Comparison of ENCODE assay signal across 8 mouse cellular contexts in genomic region chrX:94213384-94213783, GRCm38 (mm10). TPM values are rescaled to one million over a fixed set of nuclear protein-coding genes. Genes with fewer than 3 reads are reported as not detected.
DNase-seq lines count a peak whose midpoint lies in the region; ATAC-seq and TF ChIP-seq lines count a peak whose summit lies in the region.

No protein-coding gene starts in this region.

- no peak overlapping the region for H3ac ChIP-seq in myocyte (ENCODE audit: control insufficient read depth, insufficient read length)

- no peaks in the 10 kb centered on the region for H3K27me3 ChIP-seq in kidney, postnatal 0 days (ENCODE audit: insufficient read depth, low read length)
- H3K27me3 ChIP-seq in ES-Bruce4 (ENCODE audit: control insufficient read depth, insufficient read depth, low read length, poor library complexity, severe bottlenecking), result no peaks in the 10 kb centered on the region
- H3K27me3 ChIP-seq in embryonic facial prominence, embryonic 12.5 days, result no peaks in the 10 kb centered on the region
- H3K27me3 ChIP-seq in intestine, embryonic 14.5 days (replicated peaks; ENCODE audit: control insufficient read depth, insufficient read depth, low read length), result no peaks in the 10 kb centered on the region
- no peaks in the 10 kb centered on the region for H3K27me3 ChIP-seq in myocyte (ENCODE audit: control insufficient read depth, insufficient read depth, insufficient read length)

- H3K36me3 ChIP-seq in kidney, postnatal 0 days (ENCODE audit: insufficient read depth, low read length), result peaks cover 6% of the 10 kb centered on the region; the same call in 1 of the 2 replicates
- peaks cover 19% of the 10 kb centered on the region for H3K36me3 ChIP-seq in ES-Bruce4 (ENCODE audit: control insufficient read depth, insufficient read depth, low read length, poor library complexity, severe bottlenecking)
- H3K36me3 ChIP-seq in embryonic facial prominence, embryonic 12.5 days, result peaks cover 11% of the 10 kb centered on the region
- H3K36me3 ChIP-seq in intestine, embryonic 14.5 days (ENCODE audit: control insufficient read depth, insufficient read depth, low read length), result peaks cover 17% of the 10 kb centered on the region
- H3K36me3 ChIP-seq in myocyte (ENCODE audit: control insufficient read depth, insufficient read depth), result peaks cover 6% of the 10 kb centered on the region

- H3K9me3 ChIP-seq in kidney, postnatal 0 days (replicated peaks; ENCODE audit: low read length), result no peaks in the 10 kb centered on the region
- H3K9me3 ChIP-seq in ES-Bruce4 (replicated peaks; ENCODE audit: control insufficient read depth, insufficient read depth, low read length, poor library complexity, severe bottlenecking), result no peaks in the 10 kb centered on the region
- no peaks in the 10 kb centered on the region for H3K9me3 ChIP-seq in embryonic facial prominence, embryonic 12.5 days
- no peaks in the 10 kb centered on the region for H3K9me3 ChIP-seq in intestine, embryonic 14.5 days (ENCODE audit: control insufficient read depth, low read length)

- TF ChIP-seq POLR2A in ES-Bruce4 (IDR thresholded peaks at IDR 0.05; ENCODE audit: insufficient read depth, low read length) (no peak), myocyte (IDR thresholded peaks at IDR 0.05; ENCODE audit: insufficient read length, low read depth) (no peak)

- H3K27ac ChIP-seq in kidney, postnatal 0 days, result peak overlapping the region; percentile 81
- peak overlapping the region; percentile 49 for H3K27ac ChIP-seq in ES-Bruce4 (ENCODE audit: insufficient read depth, low read length)
- H3K27ac ChIP-seq in embryonic facial prominence, embryonic 12.5 days, result peak overlapping the region; percentile 41; the same call in 1 of the 2 replicates
- H3K27ac ChIP-seq in intestine, embryonic 14.5 days (ENCODE audit: low read depth), result no peak overlapping the region

- TF ChIP-seq CTCF in kidney, postnatal 0 days (IDR thresholded peaks at IDR 0.05; ENCODE audit: low read depth), result peak; percentile 43
- no peak for TF ChIP-seq CTCF in ES-Bruce4 (IDR thresholded peaks at IDR 0.05; ENCODE audit: low read depth, low read length)

- H3K4me2 ChIP-seq in kidney, postnatal 0 days (ENCODE audit: low read length), result peak overlapping the region; percentile 42
- peak overlapping the region; percentile 44 for H3K4me2 ChIP-seq in embryonic facial prominence, embryonic 12.5 days (replicated peaks)
- peak overlapping the region; percentile 37 for H3K4me2 ChIP-seq in intestine, embryonic 14.5 days (ENCODE audit: low read length)
- peak overlapping the region; percentile 66 for H3K4me2 ChIP-seq in myocyte (ENCODE audit: low read depth)

- H3K79me2 ChIP-seq in myocyte (ENCODE audit: control insufficient read depth, insufficient read depth), result peaks cover 32% of the 10 kb centered on the region

- no peak for ATAC-seq in kidney, postnatal 0 days (replicated peaks; ENCODE audit: low FRiP score, low read depth)
- no peak for ATAC-seq in embryonic facial prominence, embryonic 12.5 days (ENCODE audit: insufficient number of reproducible peaks, insufficient read depth, low FRiP score, low TSS enrichment)
- no peak for ATAC-seq in intestine, embryonic 14.5 days (replicated peaks; ENCODE audit: low FRiP score, low TSS enrichment, low read depth)
- ATAC-seq in monocyte, adult 5-6 weeks (replicated peaks; ENCODE audit: insufficient number of reproducible peaks, low FRiP score, low TSS enrichment, poor library complexity, severe bottlenecking), result no peak

- H3K4me1 ChIP-seq in kidney, postnatal 0 days (replicated peaks; ENCODE audit: insufficient read depth, low read length), result no peaks in the 10 kb centered on the region
- no peaks in the 10 kb centered on the region for H3K4me1 ChIP-seq in ES-Bruce4 (ENCODE audit: control insufficient read depth, insufficient read depth, low read length)
- no peaks in the 10 kb centered on the region for H3K4me1 ChIP-seq in embryonic facial prominence, embryonic 12.5 days
- no peaks in the 10 kb centered on the region for H3K4me1 ChIP-seq in intestine, embryonic 14.5 days (replicated peaks; ENCODE audit: control insufficient read depth, insufficient read depth, low read length)

- no peak for TF ChIP-seq EP300 in ES-Bruce4 (IDR thresholded peaks at IDR 0.05; ENCODE audit: insufficient read depth, low read depth, low read length)

- DNase-seq in kidney, postnatal 0 days (ENCODE audit: low spot score), result no peak
- no peak for DNase-seq in kidney, adult 18-20 months
- DNase-seq in intestine, embryonic 14.5 days (ENCODE audit: low spot score), result peak; percentile 50
- no peak for DNase-seq in spleen, adult 18-20 months

- 13% methylated on average over 7 of the region's 7 CpGs for WGBS in kidney, postnatal 0 days
- 14% methylated on average over 7 of the region's 7 CpGs for WGBS in embryonic facial prominence, embryonic 12.5 days
- WGBS in intestine, embryonic 14.5 days, result 8% methylated on average over 7 of the region's 7 CpGs

- peak overlapping the region; percentile 78 for H3K4me3 ChIP-seq in kidney, postnatal 0 days (replicated peaks; ENCODE audit: low read depth, low read length)
- H3K4me3 ChIP-seq in ES-Bruce4 (ENCODE audit: low read depth, low read length), result peak overlapping the region; percentile 99
- H3K4me3 ChIP-seq in embryonic facial prominence, embryonic 12.5 days, result peak overlapping the region; percentile 80
- H3K4me3 ChIP-seq in intestine, embryonic 14.5 days (ENCODE audit: low read depth, low read length), result peak overlapping the region; percentile 79
- H3K4me3 ChIP-seq in myocyte, result peak overlapping the region; percentile 81

- H3K9ac ChIP-seq in kidney, postnatal 0 days (ENCODE audit: low read depth, low read length), result peak overlapping the region; percentile 80; the same call in 1 of the 2 replicates
- H3K9ac ChIP-seq in ES-Bruce4 (ENCODE audit: low read depth, poor library complexity, severe bottlenecking), result peak overlapping the region; percentile 87
- no peak overlapping the region for H3K9ac ChIP-seq in embryonic facial prominence, embryonic 12.5 days
- no peak overlapping the region for H3K9ac ChIP-seq in intestine, embryonic 14.5 days (ENCODE audit: low read length)

TF ChIP-seq in myocyte, 11 proteins besides CTCF, POLR2A, EP300 and RAD21:
- TF ChIP-seq POLR2AphosphoS2 (IDR thresholded peaks at IDR 0.05; ENCODE audit: insufficient read length, low read depth) (no peak), TCF12 (IDR thresholded peaks at IDR 0.05; ENCODE audit: insufficient read depth, poor library complexity, severe bottlenecking) (no peak), E2F4 (IDR thresholded peaks at IDR 0.05; ENCODE audit: insufficient read depth) (no peak), USF1 (IDR thresholded peaks at IDR 0.05; ENCODE audit: low read depth) (no peak), MYOD1 (IDR thresholded peaks at IDR 0.05; ENCODE audit: control insufficient read depth in 1 of 3, insufficient read length in 2 of 3, low read depth in 2 of 3) (no peak), CEBPB (IDR thresholded peaks at IDR 0.05; ENCODE audit: insufficient read depth, poor library complexity, severe bottlenecking) (no peak), REST (IDR thresholded peaks at IDR 0.05; ENCODE audit: insufficient read depth, insufficient read length) (no peak), MYOG (IDR thresholded peaks at IDR 0.05; ENCODE audit: control insufficient read depth in 1 of 3, insufficient read depth in 1 of 3, insufficient read length in 2 of 3, low read depth in 2 of 3) (no peak), MAX (IDR thresholded peaks at IDR 0.05; ENCODE audit: low read depth) (no peak), SRF (IDR thresholded peaks at IDR 0.05; ENCODE audit: control insufficient read depth, insufficient read length, low read depth) (no peak), TCF3 (IDR thresholded peaks at IDR 0.05; ENCODE audit: insufficient read length, low read depth) (no peak)

RNA-seq across cellular contexts. Expression of gene Eif2s3x, which starts 0.7 kb away (rescaled TPM):
- 41.3 and 44.7 TPM in 2 replicates for polyA plus RNA-seq in kidney, postnatal 0 days (2015; fragmentation: Nextera tagmentation; extraction: Ambion mirVana)
- polyA plus RNA-seq in ES-Bruce4 (2011; ENCODE audit: insufficient read depth, insufficient read length, low read depth, missing spikeins) (273 and 285 TPM in 2 replicates), myocyte (2012; fragmentation: generic; extraction: Trizol) (53.8 TPM)
- 89.2 and 90.7 TPM in 2 replicates for polyA plus RNA-seq in embryonic facial prominence, embryonic 12.5 days (2016; fragmentation: Nextera tagmentation; extraction: Ambion mirVana)
- polyA plus RNA-seq in intestine, embryonic 14.5 days (2014; fragmentation: Nextera tagmentation; extraction: Ambion mirVana), result 75.5 and 123 TPM in 2 replicates
- 67.6 to 107 TPM (median 71.9 TPM) in 3 replicates for total RNA-seq in monocyte, adult 5-6 weeks (2017)

RNA-seq across cellular contexts. Expression of gene Klhl15, which starts 21.0 kb away (rescaled TPM):
- 7.8 and 8.3 TPM in 2 replicates for polyA plus RNA-seq in kidney, postnatal 0 days (2015; fragmentation: Nextera tagmentation; extraction: Ambion mirVana)
- polyA plus RNA-seq in ES-Bruce4 (2011; ENCODE audit: insufficient read depth, insufficient read length, low read depth, missing spikeins) (11.7 and 12.1 TPM in 2 replicates), myocyte (2012; fragmentation: generic; extraction: Trizol) (3.8 TPM)
- polyA plus RNA-seq in embryonic facial prominence, embryonic 12.5 days (2016; fragmentation: Nextera tagmentation; extraction: Ambion mirVana), result 10.1 and 13.2 TPM in 2 replicates
- 10.4 and 11.6 TPM in 2 replicates for polyA plus RNA-seq in intestine, embryonic 14.5 days (2014; fragmentation: Nextera tagmentation; extraction: Ambion mirVana)
- total RNA-seq in monocyte, adult 5-6 weeks (2017), result 8.4 to 10.7 TPM (median 8.6 TPM) in 3 replicates

Comparison
In these comparisons a context has a peak if more than half of its experiments do, and no peak if none do; other contexts are left out.
1. H3K9ac ChIP-seq: peak in kidney, postnatal 0 days (single experiment) and ES-Bruce4 (single experiment); none in embryonic facial prominence, embryonic 12.5 days (single experiment) and intestine, embryonic 14.5 days (single experiment).
2. Peak in every context shown above with its lines, with median percentiles within 50 percentile points of each other: H3K4me2 ChIP-seq and H3K4me3 ChIP-seq.